Mouse (Mus musculus) gastrocnemius, adult 2 months (tissue): ENCODE measurements at regions not wholly inside any gene's neighbourhood (a gene's known extent, or its start where the extent isn't known, plus 50 kb on each side); places are given as distances from the start of the nearest gene placed in this dataset.
"Not testable (repeated sequence)": the region's sequence is repeated elsewhere in the genome, so short reads cannot be mapped to it uniquely, and the experiment has no call there.

Source experiments
- DNase-seq: peaks from one replicate; pipeline ENCODE4 v3.0.0; 2022
- H3K27ac ChIP-seq: fragments of 200-600 bp; 2 replicates; pipeline ENCODE4 v1.8.1; 2022; ENCODE audit warnings: mild to moderate bottlenecking
- H3K4me3 ChIP-seq: fragments of 200-600 bp; 2 replicates; pipeline ENCODE4 v1.8.1; 2022; ENCODE audit warnings: mild to moderate bottlenecking, moderate library complexity
- CTCF ChIP-seq: fragments of 200-600 bp; IDR thresholded peaks from 2 replicates; pipeline ENCODE4 v1.8.1; 2022; ENCODE audit warnings: antibody characterized with exemption, mild to moderate bottlenecking, moderate library complexity
- intact Hi-C: fragments of 180-260 bp; cut with DNase I; formaldehyde crosslinking; loops from one replicate; pipeline ENCODE4 v1.15.1; 2025

- intact Hi-C loops = no loop called here
- DNase-seq = no peak
- H3K27ac ChIP-seq = no peak overlapping the region
- no peak for TF ChIP-seq CTCF
- H3K4me3 ChIP-seq = no peak overlapping the region
These were observed 453.2 kb downstream of the Inhba start for GRCm38 (mm10) chr13:16464823-16465222.

- Histone ChIP-seq H3K27ac (no peak overlapping the region), H3K4me3 (no peak overlapping the region)
- intact Hi-C loops = no loop called here
- DNase-seq = no peak
- no peak for TF ChIP-seq CTCF
These were observed 453.7 kb downstream of the Inhba start for GRCm38 (mm10) chr13:16465317-16465716.

GRCm38 (mm10) chr13:16465812-16466211 is 454.2 kb downstream of the Inhba start:
- H3K27ac ChIP-seq = no peak overlapping the region
- TF ChIP-seq CTCF = no peak
- no peak for DNase-seq
- H3K4me3 ChIP-seq = no peak overlapping the region
- intact Hi-C loops = no loop called here

- TF ChIP-seq CTCF = no peak
- H3K27ac ChIP-seq = no peak overlapping the region
- no peak overlapping the region for H3K4me3 ChIP-seq
- intact Hi-C loops = no loop called here
- no peak for DNase-seq
These were observed 464.9 kb downstream of the Inhba start for GRCm38 (mm10) chr13:16476515-16476914.

GRCm38 (mm10) chr13:16487292-16487691 is 475.6 kb downstream of the Inhba start:
- H3K4me3 ChIP-seq = no peak overlapping the region
- TF ChIP-seq CTCF = no peak
- no peak for DNase-seq
- intact Hi-C loops = no loop called here
- no peak overlapping the region for H3K27ac ChIP-seq

- DNase-seq, intact Hi-C loops, H3K4me3 ChIP-seq: not testable (repeated sequence)
These were observed 479.0 kb downstream of the Inhba start for GRCm38 (mm10) chr13:16490680-16491079.

GRCm38 (mm10) chr13:16498052-16498451 is 486.4 kb downstream of the Inhba start:
- TF ChIP-seq CTCF = no peak
- no peak for DNase-seq
- intact Hi-C loops = no loop called here
- no peak overlapping the region for H3K4me3 ChIP-seq
- no peak overlapping the region for H3K27ac ChIP-seq

More at GRCm38 (mm10) chr13:16490680-16491079, 479.0 kb downstream of the Inhba start:
- not testable (repeated sequence) for H3K27ac ChIP-seq

GRCm38 (mm10) chr13:16512876-16513275 is 501.2 kb downstream of the Inhba start:
- no peak for DNase-seq
- Histone ChIP-seq H3K4me3 (no peak overlapping the region), H3K27ac (no peak overlapping the region)
- intact Hi-C loops = no loop called here
- TF ChIP-seq CTCF = no peak

GRCm38 (mm10) chr13:16515195-16515594 is 503.5 kb downstream of the Inhba start:
- intact Hi-C loops = no loop called here
- DNase-seq = no peak
- Histone ChIP-seq H3K27ac (no peak overlapping the region), H3K4me3 (no peak overlapping the region)
- no peak for TF ChIP-seq CTCF

GRCm38 (mm10) chr13:16529036-16529435 is 517.4 kb downstream of the Inhba start:
- H3K27ac ChIP-seq = no peak overlapping the region
- intact Hi-C loops = no loop called here
- no peak overlapping the region for H3K4me3 ChIP-seq
- no peak for TF ChIP-seq CTCF
- no peak for DNase-seq

- Histone ChIP-seq H3K27ac (no peak overlapping the region), H3K4me3 (no peak overlapping the region)
- TF ChIP-seq CTCF = no peak
- no peak for DNase-seq
- intact Hi-C loops = no loop called here
These were observed 532.1 kb downstream of the Inhba start for GRCm38 (mm10) chr13:16543771-16544170.

- TF ChIP-seq CTCF = no peak
- Histone ChIP-seq H3K27ac (no peak overlapping the region), H3K4me3 (no peak overlapping the region)
- no peak for DNase-seq
- intact Hi-C loops = no loop called here
These were observed 538.4 kb downstream of the Inhba start for GRCm38 (mm10) chr13:16550060-16550459.

GRCm38 (mm10) chr13:16564988-16565387 is 553.3 kb downstream of the Inhba start:
- no peak for TF ChIP-seq CTCF
- Histone ChIP-seq H3K27ac (no peak overlapping the region), H3K4me3 (no peak overlapping the region)
- intact Hi-C loops = no loop called here
- no peak for DNase-seq

- intact Hi-C loops = no loop called here
- no peak for DNase-seq
- H3K4me3 ChIP-seq = no peak overlapping the region
- no peak overlapping the region for H3K27ac ChIP-seq
- no peak for TF ChIP-seq CTCF
These were observed 562.4 kb downstream of the Inhba start for GRCm38 (mm10) chr13:16574069-16574468.

GRCm38 (mm10) chr13:16586286-16586685 is 574.6 kb downstream of the Inhba start:
- Histone ChIP-seq H3K27ac (no peak overlapping the region), H3K4me3 (no peak overlapping the region)
- no peak for DNase-seq
- intact Hi-C loops = no loop called here
- TF ChIP-seq CTCF = no peak
